Mouse (Mus musculus) heart, embryonic 13.5 days (tissue): ENCODE results near the gene Cwc27. TPM values are rescaled to one million over a fixed set of nuclear protein-coding genes. Genes with fewer than 3 reads are reported as not detected.
A peak's percentile ranks its signal among the peaks of the same experiment; 100 is the strongest.

Experiments used
- ATAC-seq: fragments of 200-750 bp; cut with Nextera tagmentation; 2 replicates; pipeline ENCODE4 v1.8.0; 2017; ENCODE audit warnings: moderate TSS enrichment; ENCODE audit not compliant: insufficient number of reproducible peaks, low FRiP score, low TSS enrichment; ENCODE audit errors: extremely low read depth
- H3K27ac ChIP-seq: fragments of 300-500 bp; sonication (generic); replicated peaks from 2 replicates; pipeline ENCODE4 v1.5.1; 2015; ENCODE audit warnings: moderate library complexity, mild to moderate bottlenecking, inconsistent platforms
- H3K27me3 ChIP-seq: fragments of 300-500 bp; sonication (generic); replicated peaks from 2 replicates; pipeline ENCODE4 v1.6.1; 2015; ENCODE audit warnings: mild to moderate bottlenecking, inconsistent platforms
- H3K36me3 ChIP-seq: fragments of 300-500 bp; sonication (generic); 2 replicates; pipeline ENCODE4 v1.6.1; 2015; ENCODE audit warnings: mild to moderate bottlenecking, inconsistent platforms
- H3K4me1 ChIP-seq: fragments of 300-500 bp; sonication (generic); 2 replicates; pipeline ENCODE4 v1.6.1; 2015; ENCODE audit warnings: inconsistent platforms
- H3K4me2 ChIP-seq: fragments of 300-500 bp; sonication (generic); 2 replicates; pipeline ENCODE4 v1.6.1; 2015; ENCODE audit warnings: inconsistent platforms, mild to moderate bottlenecking, moderate library complexity
- H3K4me3 ChIP-seq: fragments of 300-500 bp; sonication (generic); 2 replicates; pipeline ENCODE4 v1.5.1; 2015; ENCODE audit warnings: moderate library complexity, mild to moderate bottlenecking, inconsistent platforms
- H3K9ac ChIP-seq: fragments of 300-500 bp; sonication (generic); 2 replicates; pipeline ENCODE4 v1.6.1; 2015; ENCODE audit warnings: inconsistent platforms, mild to moderate bottlenecking, moderate library complexity
- H3K9me3 ChIP-seq: fragments of 300-500 bp; sonication (generic); 2 replicates; pipeline ENCODE4 v1.6.1; 2016; ENCODE audit warnings: inconsistent platforms
- WGBS: fragments of 180-500 bp; shearing (Covaris S2); methylation state at CpG from one replicate; pipeline ENCODE4 v1.1.7; 2015; ENCODE audit warnings: mixed read lengths; 5-methylcytosine and 5-hydroxymethylcytosine counted together
- polyA plus RNA-seq: library from polyadenylated mRNA; unstranded; fragments of >200 nt; fragmentation: Nextera tagmentation; extraction: Ambion mirVana; gene quantifications from 2 replicates; pipeline ENCODE4 v1.2.1, GENCODE M21; 2015

Gene Cwc27
- polyA plus RNA-seq, 1 experiment from 2014 or later: 21.5 TPM

- ATAC-seq: no peak
- Histone ChIP-seq H3K36me3 (no peaks in the 10 kb centered on the region), H3K4me2 (peak overlapping the region; percentile 11; the same call in 1 of the 2 replicates), H3K4me1 (peaks cover 19% of the 10 kb centered on the region), H3K4me3 (no peak overlapping the region), H3K27ac (peak overlapping the region; percentile 70), H3K27me3 (no peaks in the 10 kb centered on the region), H3K9ac (peak overlapping the region; percentile 54; the same call in 1 of the 2 replicates), H3K9me3 (no peaks in the 10 kb centered on the region)
- WGBS: 42% methylated on average over 6 of the region's 6 CpGs
Observed at GRCm38 (mm10) chr13:104684361-104685011, 132.5 kb downstream of the Cwc27 start.

- no peak overlapping the region for H3K9ac ChIP-seq
Observed at GRCm38 (mm10) chr13:104681212-104681611, 135.7 kb downstream of the Cwc27 start.

GRCm38 (mm10) chr13:104661188-104661587 is 155.8 kb downstream of the Cwc27 start:
- Histone ChIP-seq H3K4me1 (peaks cover 5% of the 10 kb centered on the region), H3K36me3 (peaks cover 23% of the 10 kb centered on the region), H3K4me3 (no peak overlapping the region), H3K4me2 (no peak overlapping the region), H3K27me3 (no peaks in the 10 kb centered on the region), H3K9me3 (no peaks in the 10 kb centered on the region), H3K9ac (no peak overlapping the region), H3K27ac (no peak overlapping the region)
- WGBS: 94% methylated on average over 9 of the region's 9 CpGs
- ATAC-seq: no peak

More at GRCm38 (mm10) chr13:104681212-104681611, 135.7 kb downstream of the Cwc27 start:
- no peaks in the 10 kb centered on the region for H3K27me3 ChIP-seq
- no peak overlapping the region for H3K27ac ChIP-seq
- no peak overlapping the region for H3K4me3 ChIP-seq
- 47% methylated on average over 1 of the region's 1 CpGs for WGBS
- H3K4me1 ChIP-seq: peaks cover 19% of the 10 kb centered on the region
- H3K9me3 ChIP-seq: peaks cover 3% of the 10 kb centered on the region; the same call in 1 of the 2 replicates
- no peak for ATAC-seq
- peaks cover 11% of the 10 kb centered on the region for H3K36me3 ChIP-seq
- no peak overlapping the region for H3K4me2 ChIP-seq

GRCm38 (mm10) chr13:104660042-104660680 is 156.8 kb downstream of the Cwc27 start:
- H3K9ac ChIP-seq: no peak overlapping the region
- 84% methylated on average over 7 of the region's 7 CpGs for WGBS
- no peaks in the 10 kb centered on the region for H3K27me3 ChIP-seq

GRCm38 (mm10) chr13:104656666-104657272 is 160.2 kb downstream of the Cwc27 start:
- no peaks in the 10 kb centered on the region for H3K27me3 ChIP-seq
- H3K4me3 ChIP-seq: no peak overlapping the region
- ATAC-seq: no peak
- H3K36me3 ChIP-seq: peaks cover 23% of the 10 kb centered on the region
- no peak overlapping the region for H3K4me2 ChIP-seq
- WGBS: 87% methylated on average over 5 of the region's 5 CpGs
- H3K27ac ChIP-seq: no peak overlapping the region
- peaks cover 8% of the 10 kb centered on the region; the same call in 1 of the 2 replicates for H3K4me1 ChIP-seq
- no peaks in the 10 kb centered on the region for H3K9me3 ChIP-seq
- no peak overlapping the region for H3K9ac ChIP-seq

More at GRCm38 (mm10) chr13:104660042-104660680, 156.8 kb downstream of the Cwc27 start:
- no peaks in the 10 kb centered on the region for H3K9me3 ChIP-seq
- no peak for ATAC-seq
- H3K4me3 ChIP-seq: no peak overlapping the region
- H3K4me1 ChIP-seq: peaks cover 13% of the 10 kb centered on the region
- H3K27ac ChIP-seq: no peak overlapping the region
- H3K36me3 ChIP-seq: peaks cover 23% of the 10 kb centered on the region
- H3K4me2 ChIP-seq: no peak overlapping the region

DNA sequence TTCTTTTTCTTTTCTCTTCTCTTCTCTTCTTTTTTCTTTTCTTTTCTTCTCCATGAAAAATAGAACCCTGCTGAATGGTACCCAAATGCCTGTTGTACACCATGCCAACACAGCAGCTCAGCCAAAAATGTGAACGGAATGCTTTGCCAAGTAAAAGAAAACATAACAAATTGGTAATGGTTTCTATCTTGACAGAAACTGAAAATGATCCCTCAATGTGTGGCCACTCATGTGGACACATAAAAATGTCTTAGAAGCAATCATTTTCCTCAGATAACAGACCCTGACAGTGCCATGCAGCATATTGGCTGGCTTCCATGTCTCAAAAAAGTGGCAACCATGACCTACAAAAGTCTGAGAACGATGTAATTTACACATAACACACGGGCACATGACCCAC is 161.8 kb downstream of the Cwc27 start:
- whole genome bisulfite sequencing: 67% methylated on average over 3 of the region's 3 CpGs
- Histone ChIP-seq H3K4me2 (no peak overlapping the region), H3K9me3 (no peaks in the 10 kb centered on the region), H3K4me1 (peaks cover 8% of the 10 kb centered on the region; the same call in 1 of the 2 replicates), H3K36me3 (peaks cover 12% of the 10 kb centered on the region), H3K9ac (no peak overlapping the region), H3K27ac (no peak overlapping the region), H3K27me3 (no peaks in the 10 kb centered on the region), H3K4me3 (no peak overlapping the region)
- ATAC-seq: no peak

DNA sequence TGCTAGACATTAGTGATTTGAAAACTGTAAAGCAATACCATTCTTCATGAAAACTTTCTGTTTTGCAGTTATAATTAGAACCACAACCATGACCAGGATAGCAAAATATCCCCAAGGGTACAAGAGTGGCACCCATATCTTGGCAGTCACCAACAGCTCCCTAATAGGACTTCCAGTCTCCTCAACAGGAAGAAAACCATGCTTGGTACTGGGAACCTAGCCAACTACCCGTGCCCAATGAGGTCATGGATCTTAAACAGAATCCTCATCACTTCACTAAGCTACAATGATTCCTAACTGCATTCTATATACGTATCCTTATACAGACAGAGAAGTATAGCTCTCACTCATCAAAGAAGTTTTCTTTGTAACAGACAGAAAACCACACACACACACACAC is 165.2 kb downstream of the Cwc27 start:
- Histone ChIP-seq H3K9ac (no peak overlapping the region), H3K27ac (no peak overlapping the region), H3K4me2 (no peak overlapping the region), H3K36me3 (peaks cover 3% of the 10 kb centered on the region; the same call in 1 of the 2 replicates), H3K27me3 (no peaks in the 10 kb centered on the region), H3K9me3 (no peaks in the 10 kb centered on the region), H3K4me1 (peaks cover 8% of the 10 kb centered on the region; the same call in 1 of the 2 replicates), H3K4me3 (no peak overlapping the region)
- WGBS: 64% methylated on average over 2 of the region's 2 CpGs
- ATAC-seq: no peak

GRCm38 (mm10) chr13:104650654-104651053 is 166.3 kb downstream of the Cwc27 start:
- no peak overlapping the region for H3K9ac ChIP-seq
- no peak for ATAC-seq
- H3K4me1 ChIP-seq: peaks cover 12% of the 10 kb centered on the region
- no peak overlapping the region for H3K27ac ChIP-seq
- H3K36me3 ChIP-seq: no peaks in the 10 kb centered on the region
- H3K9me3 ChIP-seq: no peaks in the 10 kb centered on the region
- 91% methylated on average over 2 of the region's 2 CpGs for WGBS
- no peaks in the 10 kb centered on the region for H3K27me3 ChIP-seq
- no peak overlapping the region for H3K4me2 ChIP-seq
- H3K4me3 ChIP-seq: no peak overlapping the region

DNA sequence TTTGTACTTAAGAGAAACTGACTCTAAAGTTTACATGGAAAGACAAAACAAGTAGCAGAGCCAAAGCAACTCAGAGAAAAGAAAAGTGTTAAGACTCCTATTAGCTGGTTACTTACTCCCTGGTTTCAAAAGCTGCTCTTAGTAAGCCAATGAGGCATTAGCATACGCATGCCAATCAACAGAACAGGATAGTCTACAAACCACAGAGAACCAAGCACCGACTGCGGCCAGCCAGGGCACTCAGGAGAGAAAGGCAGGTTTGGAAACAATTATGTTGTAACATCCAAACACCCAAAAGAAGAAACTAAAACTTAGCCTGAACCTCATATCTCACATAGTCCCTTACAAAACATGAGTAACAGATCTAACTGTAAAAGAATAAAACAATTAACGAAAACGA is 166.8 kb downstream of the Cwc27 start:
- Histone ChIP-seq H3K9ac (no peak overlapping the region), H3K9me3 (no peaks in the 10 kb centered on the region), H3K4me1 (peaks cover 12% of the 10 kb centered on the region), H3K4me3 (no peak overlapping the region), H3K27me3 (no peaks in the 10 kb centered on the region), H3K27ac (no peak overlapping the region), H3K36me3 (no peaks in the 10 kb centered on the region), H3K4me2 (no peak overlapping the region)
- WGBS: 76% methylated on average over 5 of the region's 5 CpGs
- no peak for ATAC-seq

DNA sequence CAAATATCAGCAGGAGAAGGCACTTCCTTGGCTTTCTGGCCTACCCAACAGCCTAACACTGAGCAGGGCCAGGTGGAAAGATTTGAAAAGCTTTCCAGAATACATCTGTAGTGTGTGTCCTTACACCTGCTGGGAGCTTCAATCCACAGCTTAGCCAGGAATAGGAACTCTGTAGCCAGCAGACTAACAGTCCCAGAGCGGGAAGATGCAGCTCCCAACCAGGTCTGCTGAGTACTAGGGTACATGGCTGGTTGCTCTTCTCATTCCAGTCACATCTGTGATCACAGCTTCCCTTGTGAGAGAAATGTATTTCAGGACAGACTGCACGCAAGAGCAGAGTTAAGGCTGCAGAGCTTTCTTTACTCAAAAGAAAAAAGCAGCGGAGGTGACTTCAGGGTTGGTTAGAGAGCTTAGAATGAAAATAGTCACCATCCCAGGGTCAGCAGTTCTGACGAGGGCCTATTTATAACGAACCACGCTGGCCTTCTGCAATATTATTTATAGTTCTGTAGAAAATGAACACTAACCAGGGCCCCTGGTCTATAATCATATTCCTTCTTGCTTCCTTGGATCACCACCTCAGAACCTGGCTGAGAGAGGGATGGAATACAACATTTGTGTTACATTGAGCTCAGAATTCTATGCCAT is 171.0 kb downstream of the Cwc27 start:
- Histone ChIP-seq H3K9me3 (no peaks in the 10 kb centered on the region), H3K4me2 (no peak overlapping the region), H3K36me3 (no peaks in the 10 kb centered on the region), H3K9ac (peak overlapping the region; percentile 57; the same call in 1 of the 2 replicates), H3K4me1 (peaks cover 20% of the 10 kb centered on the region), H3K4me3 (no peak overlapping the region), H3K27ac (peak overlapping the region; percentile 86), H3K27me3 (no peaks in the 10 kb centered on the region)
- ATAC-seq: no peak
- 56% methylated on average over 6 of the region's 6 CpGs for WGBS

DNA sequence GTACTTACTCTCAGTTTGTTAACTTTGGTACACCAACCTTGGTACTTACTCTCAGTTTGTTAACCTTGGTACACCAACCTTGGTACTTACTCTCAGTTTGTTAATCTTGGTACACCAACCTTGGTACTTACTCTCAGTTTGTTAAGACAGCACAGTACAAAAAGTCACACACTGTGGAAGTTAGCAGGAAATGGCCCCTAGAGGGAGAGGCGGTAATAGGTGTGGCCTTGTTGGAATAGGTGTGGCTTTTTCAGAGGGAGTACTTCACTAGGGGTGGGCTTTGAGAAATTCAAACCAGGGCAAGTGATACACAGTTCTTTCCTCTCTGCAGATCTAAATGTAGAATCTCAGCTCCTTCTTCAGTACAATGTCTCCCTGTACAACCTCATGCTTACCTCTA is 172.8 kb downstream of the Cwc27 start:
- no peak overlapping the region for H3K4me3 ChIP-seq
- H3K27ac ChIP-seq: no peak overlapping the region
- no peaks in the 10 kb centered on the region for H3K9me3 ChIP-seq
- ATAC-seq: no peak
- H3K9ac ChIP-seq: no peak overlapping the region
- no peaks in the 10 kb centered on the region for H3K27me3 ChIP-seq
- no peaks in the 10 kb centered on the region for H3K36me3 ChIP-seq
- 76% methylated on average over 1 of the region's 1 CpGs for WGBS
- H3K4me1 ChIP-seq: peaks cover 29% of the 10 kb centered on the region
- no peak overlapping the region for H3K4me2 ChIP-seq
